Mouse (Mus musculus) v-Abl transformed pro-B cells (cell line): ENCODE measurements at regions not wholly inside any gene's neighbourhood (a gene's known extent, or its start where the extent isn't known, plus 50 kb on each side); places are given as distances from the start of the nearest gene placed in this dataset.

Experiments
- in situ Hi-C, 2 experiments: fragments of 400-800 bp; cut with MboI; formaldehyde crosslinking; loops; one replicate each; pipeline ENCODE4 v1.15.1; 2025; ENCODE audit not compliant: unreplicated experiment in 2 of 2

- in situ Hi-C loops: no loop called here
Measured at GRCm38 (mm10) chr7:87096500-87096899, 100.6 kb downstream of the Vmn2r79 start.

- in situ Hi-C loops: loop anchor here (10.0 to 25.0 kb wide), 3 partner anchors 988 to 1463 kb away; no protein-coding TSS in a partner anchor
Measured at GRCm38 (mm10) chr7:87099611-87100010, 103.7 kb downstream of the Vmn2r79 start.

- in situ Hi-C loops: loop anchor here (10.0 to 25.0 kb wide), 3 partner anchors 987 to 1462 kb away; no protein-coding TSS in a partner anchor
Measured at GRCm38 (mm10) chr7:87100377-87100776, 104.5 kb downstream of the Vmn2r79 start.

- in situ Hi-C loops: loop anchor here (10.0 to 25.0 kb wide), 3 partner anchors 986 to 1461 kb away; no protein-coding TSS in a partner anchor
Measured at GRCm38 (mm10) chr7:87101281-87101680, 105.4 kb downstream of the Vmn2r79 start.

GRCm38 (mm10) chr7:87110312-87110984, 114.5 kb downstream of the Vmn2r79 start:
- in situ Hi-C loops: loop anchor here (25.0 kb wide), 2 partner anchors 977 to 1452 kb away; no protein-coding TSS in a partner anchor

- in situ Hi-C loops: loop anchor here (25.0 kb wide), 2 partner anchors 976 to 1451 kb away; no protein-coding TSS in a partner anchor
Measured at GRCm38 (mm10) chr7:87110985-87111372, 115.1 kb downstream of the Vmn2r79 start.

- in situ Hi-C loops: loop anchor here (25.0 kb wide), 2 partner anchors 974 to 1449 kb away; no protein-coding TSS in a partner anchor
Measured at GRCm38 (mm10) chr7:87113654-87114053, 117.7 kb downstream of the Vmn2r79 start.

- in situ Hi-C loops: loop anchor here (25.0 kb wide), 2 partner anchors 965 to 1440 kb away; no protein-coding TSS in a partner anchor
Measured at GRCm38 (mm10) chr7:87122516-87122915, 123.4 kb upstream of the Nox4 start.

GRCm38 (mm10) chr7:87145896-87146295, 100.0 kb upstream of the Nox4 start:
- in situ Hi-C loops: no loop called here

- in situ Hi-C loops: no loop called here
Measured at GRCm38 (mm10) chr7:87147703-87148102, 98.2 kb upstream of the Nox4 start.

GRCm38 (mm10) chr7:87148681-87149080, 97.2 kb upstream of the Nox4 start:
- in situ Hi-C loops: no loop called here

GRCm38 (mm10) chr7:87150991-87151390, 94.9 kb upstream of the Nox4 start:
- in situ Hi-C loops: no loop called here

GRCm38 (mm10) chr7:87186443-87187153, 59.3 kb upstream of the Nox4 start:
- in situ Hi-C loops: no loop called here

GRCm38 (mm10) chr7:87195647-87196046, 50.2 kb upstream of the Nox4 start:
- in situ Hi-C loops: no loop called here
